In genomic region chr12:112450883-112451282, GRCm38 (mm10) we compare ENCODE assay signal across 8 mouse cellular contexts. TPM values are rescaled to one million over a fixed set of nuclear protein-coding genes. Genes with fewer than 3 reads are reported as not detected.
DNase-seq lines count a peak whose midpoint lies in the region; ATAC-seq and TF ChIP-seq lines count a peak whose summit lies in the region.

No protein-coding gene starts in this region.

- TF ChIP-seq CTCF in lung, embryonic 14.5 days (IDR thresholded peaks at IDR 0.05; ENCODE audit: low read depth): peak; percentile 81

- 26% methylated on average over 6 of the region's 6 CpGs for WGBS in forebrain, embryonic 16.5 days
- WGBS in lung, embryonic 14.5 days: 26% methylated on average over 6 of the region's 6 CpGs
- 28% methylated on average over 6 of the region's 6 CpGs for WGBS in stomach, embryonic 16.5 days

- H3K4me1 ChIP-seq in forebrain, embryonic 16.5 days (replicated peaks; ENCODE audit: control insufficient read depth, insufficient read depth, low read length): peaks cover 39% of the 10 kb centered on the region
- H3K4me1 ChIP-seq in lung, embryonic 14.5 days (ENCODE audit: insufficient read depth): peaks cover 9% of the 10 kb centered on the region
- peaks cover 3% of the 10 kb centered on the region; the same call in 1 of the 2 replicates for H3K4me1 ChIP-seq in stomach, embryonic 16.5 days (ENCODE audit: control insufficient read depth, insufficient read depth, low read length)

- H3K4me2 ChIP-seq in forebrain, embryonic 16.5 days (ENCODE audit: low read length): no peak overlapping the region
- H3K4me2 ChIP-seq in lung, embryonic 14.5 days: no peak overlapping the region
- H3K4me2 ChIP-seq in stomach, embryonic 16.5 days (ENCODE audit: low read depth, low read length): no peak overlapping the region

- H3K27me3 ChIP-seq in forebrain, embryonic 16.5 days (replicated peaks; ENCODE audit: control insufficient read depth, insufficient read depth, low read length): no peaks in the 10 kb centered on the region
- no peaks in the 10 kb centered on the region for H3K27me3 ChIP-seq in lung, embryonic 14.5 days (ENCODE audit: insufficient read depth, low read length)
- no peaks in the 10 kb centered on the region for H3K27me3 ChIP-seq in stomach, embryonic 16.5 days (ENCODE audit: control insufficient read depth, insufficient read depth, low read length)

- no peak overlapping the region for H3K4me3 ChIP-seq in forebrain, embryonic 16.5 days (replicated peaks; ENCODE audit: low read length)
- no peak overlapping the region for H3K4me3 ChIP-seq in lung, embryonic 14.5 days (ENCODE audit: low read depth, low read length)
- H3K4me3 ChIP-seq in stomach, embryonic 16.5 days (replicated peaks; ENCODE audit: low read length): no peak overlapping the region

- no peaks in the 10 kb centered on the region for H3K36me3 ChIP-seq in forebrain, embryonic 16.5 days (ENCODE audit: control insufficient read depth, insufficient read depth)
- H3K36me3 ChIP-seq in lung, embryonic 14.5 days (ENCODE audit: insufficient read depth): no peaks in the 10 kb centered on the region
- H3K36me3 ChIP-seq in stomach, embryonic 16.5 days (ENCODE audit: control insufficient read depth, insufficient read depth, low read length): no peaks in the 10 kb centered on the region

- peak; percentile 24; the same call in 1 of the 2 replicates for ATAC-seq in forebrain, embryonic 16.5 days
- ATAC-seq in lung, embryonic 14.5 days (ENCODE audit: insufficient read depth): peak; percentile 55; the same call in 1 of the 2 replicates
- ATAC-seq in stomach, embryonic 16.5 days (ENCODE audit: insufficient read depth, low FRiP score): peak; percentile 33; the same call in 1 of the 2 replicates

- DNase-seq in heart, postnatal 14 days: peak; percentile 47 to 65
- DNase-seq in heart, adult 11 months: no peak
- peak; percentile 52 for DNase-seq in CD4-positive helper T cell, adult 2 months (ENCODE audit: low read depth, low spot score)
- peak; percentile 25 for DNase-seq in adipocyte (ENCODE audit: low spot score)
- DNase-seq in lung, embryonic 14.5 days: peak; percentile 87
- no peak for DNase-seq in frontal cortex, postnatal 25 days (ENCODE audit: low spot score in 2 of 2)

- H3K9me3 ChIP-seq in forebrain, embryonic 16.5 days (ENCODE audit: control insufficient read depth, low read length): peaks cover 3% of the 10 kb centered on the region; the same call in 1 of the 2 replicates
- no peaks in the 10 kb centered on the region; the same call in 1 of the 2 replicates for H3K9me3 ChIP-seq in lung, embryonic 14.5 days (ENCODE audit: low read depth, low read length)
- 0 out of 2 replicates have a peak, but pooled peaks cover 3% of the 10 kb centered on the region for H3K9me3 ChIP-seq in stomach, embryonic 16.5 days (replicated peaks; ENCODE audit: control insufficient read depth, low read length)

- intact Hi-C loops in heart, postnatal 14 days (cut with DNase I): loop anchor here (1.0 to 5.0 kb wide), 2 partner anchors 39 to 306 kb away; no protein-coding TSS in a partner anchor

- no peak overlapping the region for H3K27ac ChIP-seq in forebrain, embryonic 16.5 days (ENCODE audit: low read length)
- H3K27ac ChIP-seq in lung, embryonic 14.5 days (ENCODE audit: low read depth): no peak overlapping the region; the same call in 1 of the 2 replicates
- H3K27ac ChIP-seq in stomach, embryonic 16.5 days (ENCODE audit: low read length): no peak overlapping the region

- no peak overlapping the region for H3K9ac ChIP-seq in forebrain, embryonic 16.5 days (replicated peaks; ENCODE audit: low read depth, low read length)
- no peak overlapping the region for H3K9ac ChIP-seq in lung, embryonic 14.5 days
- no peak overlapping the region for H3K9ac ChIP-seq in stomach, embryonic 16.5 days (ENCODE audit: low read length)

RNA-seq across cellular contexts. Expression of gene A530016L24Rik, which starts 38.4 kb away (rescaled TPM):
- total RNA-seq in heart, postnatal 14 days (2021): 10 to 100 TPM; 15.7 to 20.7 TPM
- 0.17 and 0.42 TPM in 2 replicates for polyA plus RNA-seq in forebrain, embryonic 16.5 days (2015; fragmentation: Nextera tagmentation; extraction: Ambion mirVana)
- not detected in 2 replicates for polyA plus RNA-seq in lung, embryonic 14.5 days (2014; fragmentation: Nextera tagmentation; extraction: Ambion mirVana)
- polyA plus RNA-seq in stomach, embryonic 16.5 days (2015; fragmentation: Nextera tagmentation; extraction: Ambion mirVana): 0.19 and 0.22 TPM in 2 replicates

Comparison
In these comparisons a context has a peak if more than half of its experiments do, and no peak if none do; other contexts are left out.
1. DNase-seq: peak in heart, postnatal 14 days (2 of 2), CD4-positive helper T cell, adult 2 months (single experiment), adipocyte (single experiment) and lung, embryonic 14.5 days (single experiment); none in heart, adult 11 months (single experiment) and frontal cortex, postnatal 25 days (0 of 2).
2. Peak in every context shown above with its lines, with median percentiles within 50 percentile points of each other: ATAC-seq.